Mouse (Mus musculus) small intestine, adult 2 months (tissue): ENCODE measurements around the gene Lctl. TPM values are rescaled to one million over a fixed set of nuclear protein-coding genes. Genes with fewer than 3 reads are reported as not detected.

Experiments
- H3K27ac ChIP-seq: fragments of 200-500 bp; 2 replicates; pipeline ENCODE4 v1.5.1; 2012; ENCODE audit warnings: low read depth, low read length, control low read depth, inconsistent platforms; ENCODE audit not compliant: insufficient read depth
- H3K27me3 ChIP-seq: fragments of 200-500 bp; 2 replicates; pipeline ENCODE4 v1.6.1; 2012; ENCODE audit warnings: mild to moderate bottlenecking, moderate library complexity, low read length, inconsistent platforms; ENCODE audit not compliant: control insufficient read depth, insufficient read depth
- H3K36me3 ChIP-seq: fragments of 200-500 bp; 2 replicates; pipeline ENCODE4 v1.6.1; 2012; ENCODE audit warnings: mild to moderate bottlenecking, low read length, control low read depth, inconsistent platforms; ENCODE audit not compliant: control insufficient read depth, insufficient read depth
- H3K4me1 ChIP-seq: fragments of 200-500 bp; 2 replicates; pipeline ENCODE4 v1.6.1; 2012; ENCODE audit warnings: low read length, inconsistent platforms, mixed read lengths; ENCODE audit not compliant: control insufficient read depth, insufficient read depth, insufficient read length
- H3K4me3 ChIP-seq: fragments of 200-500 bp; 2 replicates; pipeline ENCODE4 v1.5.1; 2012; ENCODE audit warnings: low read depth, mild to moderate bottlenecking, control low read depth, inconsistent platforms, low read length, moderate library complexity
- CTCF ChIP-seq: fragments of 200-500 bp; IDR thresholded peaks from 2 replicates; pipeline ENCODE4 v1.5.1; 2012; ENCODE audit warnings: low read depth, mild to moderate bottlenecking, control low read depth, inconsistent platforms, low read length, moderate library complexity, mixed read lengths; ENCODE audit not compliant: insufficient replicate concordance, insufficient read length; ENCODE audit errors: extremely low read depth
- POLR2A ChIP-seq: fragments of 200-500 bp; IDR thresholded peaks from 2 replicates; pipeline ENCODE4 v1.6.1; 2012; ENCODE audit warnings: low read depth, mild to moderate bottlenecking, control low read depth, inconsistent platforms, low read length, moderate library complexity
- WGBS: fragments of 180-500 bp; shearing (Covaris S2); methylation state at CpG from one replicate; pipeline ENCODE4 v1.1.7; 2018; 5-methylcytosine and 5-hydroxymethylcytosine counted together
- polyA plus RNA-seq: library from polyadenylated mRNA; depleted of rRNA; stranded (reverse); fragments of >200 nt; gene quantifications from 2 replicates; pipeline ENCODE4 v1.2.3, GENCODE M21; 2012; rRNA removed

The Lctl gene
- polyA plus RNA-seq, result 0.17 and 0.98 TPM in 2 replicates

GRCm38 (mm10) chr9:64116876-64117275, at the start of gene Lctl:
Gene Lctl, plus strand, starts transcription at chr9:64117147.
- no peak for TF ChIP-seq POLR2A
- no peak for TF ChIP-seq CTCF
- Histone ChIP-seq H3K27ac (no peak within 1 kb of the TSS), H3K27me3 (no peaks in the 10 kb centered on the region)

GRCm38 (mm10) chr9:64067787-64068186, 49.2 kb upstream of the Lctl start:
- no peak overlapping the region for H3K4me3 ChIP-seq
- 97% methylated on average over 5 of the region's 5 CpGs for WGBS
- no peaks in the 10 kb centered on the region for H3K27me3 ChIP-seq
- no peaks in the 10 kb centered on the region for H3K36me3 ChIP-seq
- TF ChIP-seq CTCF (no peak), POLR2A (no peak)
- H3K4me1 ChIP-seq, result peaks cover 37% of the 10 kb centered on the region
- H3K27ac ChIP-seq, result 0 out of 2 replicates have a peak overlapping the region, but pooled peaks have one; percentile 18

More at GRCm38 (mm10) chr9:64116876-64117275, at the start of gene Lctl:
- WGBS, result 49% methylated on average over 3 of the region's 3 CpGs
- Histone ChIP-seq H3K4me3 (no peak within 1 kb of the TSS), H3K4me1 (peaks cover 7% of the 10 kb centered on the region; the same call in 1 of the 2 replicates), H3K36me3 (no peaks in the 10 kb centered on the region)

DNA sequence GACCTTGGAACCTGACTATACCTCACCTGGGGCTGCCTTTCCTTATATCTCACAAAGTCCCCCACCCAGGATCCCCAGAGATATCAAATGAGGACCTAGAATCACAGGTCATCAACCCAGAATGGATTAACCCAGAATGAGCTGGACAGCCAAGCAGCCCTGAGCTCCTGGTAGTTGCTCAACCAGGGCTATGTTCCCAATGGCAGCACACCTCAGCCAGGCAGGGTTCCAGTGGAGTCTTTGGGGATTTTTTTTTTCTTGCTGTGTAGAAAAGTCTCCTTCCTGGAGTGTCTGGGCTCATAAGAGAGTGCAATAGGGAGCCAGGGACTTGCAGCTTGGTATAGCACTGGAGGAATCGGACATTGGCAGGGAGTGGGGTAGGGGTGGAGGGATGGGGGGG, 48.4 kb upstream of the Lctl start:
- Histone ChIP-seq H3K27me3 (no peaks in the 10 kb centered on the region), H3K36me3 (no peaks in the 10 kb centered on the region), H3K4me3 (no peak overlapping the region), H3K4me1 (peaks cover 34% of the 10 kb centered on the region), H3K27ac (0 out of 2 replicates have a peak overlapping the region, but pooled peaks have one; percentile 18)
- WGBS, result 92% methylated on average over 1 of the region's 1 CpGs
- TF ChIP-seq POLR2A, result no peak
- no peak for TF ChIP-seq CTCF

GRCm38 (mm10) chr9:64069131-64069530, 47.8 kb upstream of the Lctl start:
- Histone ChIP-seq H3K4me1 (peaks cover 34% of the 10 kb centered on the region), H3K27ac (no peak overlapping the region), H3K36me3 (no peaks in the 10 kb centered on the region), H3K4me3 (no peak overlapping the region), H3K27me3 (no peaks in the 10 kb centered on the region)
- 54% methylated on average over 5 of the region's 5 CpGs for WGBS
- no peak for TF ChIP-seq POLR2A
- no peak for TF ChIP-seq CTCF

DNA sequence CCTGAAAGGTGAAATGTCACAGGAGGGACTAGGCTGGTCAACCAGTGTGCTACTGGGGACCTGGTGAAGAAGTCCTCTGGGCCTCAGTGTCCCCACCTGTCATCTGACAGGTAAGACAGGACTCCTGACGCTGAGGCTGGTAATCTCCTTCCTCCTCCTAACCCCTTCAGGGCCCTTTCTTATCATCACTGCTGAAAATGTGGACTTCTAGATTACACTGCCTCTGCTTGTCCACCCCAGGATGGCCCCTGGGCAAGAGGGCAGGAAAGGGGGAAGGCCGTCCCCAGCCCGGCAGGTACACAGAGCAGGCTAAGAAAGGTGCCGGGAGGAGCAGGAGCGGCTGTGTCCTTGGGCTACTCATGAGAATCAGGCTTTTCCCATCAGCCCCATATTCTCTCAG, 46.3 kb upstream of the Lctl start:
- H3K27ac ChIP-seq, result no peak overlapping the region
- no peaks in the 10 kb centered on the region for H3K36me3 ChIP-seq
- H3K4me3 ChIP-seq, result no peak overlapping the region
- H3K27me3 ChIP-seq, result no peaks in the 10 kb centered on the region
- no peak for TF ChIP-seq CTCF
- no peak for TF ChIP-seq POLR2A
- peaks cover 27% of the 10 kb centered on the region for H3K4me1 ChIP-seq
- WGBS, result 94% methylated on average over 5 of the region's 5 CpGs

DNA sequence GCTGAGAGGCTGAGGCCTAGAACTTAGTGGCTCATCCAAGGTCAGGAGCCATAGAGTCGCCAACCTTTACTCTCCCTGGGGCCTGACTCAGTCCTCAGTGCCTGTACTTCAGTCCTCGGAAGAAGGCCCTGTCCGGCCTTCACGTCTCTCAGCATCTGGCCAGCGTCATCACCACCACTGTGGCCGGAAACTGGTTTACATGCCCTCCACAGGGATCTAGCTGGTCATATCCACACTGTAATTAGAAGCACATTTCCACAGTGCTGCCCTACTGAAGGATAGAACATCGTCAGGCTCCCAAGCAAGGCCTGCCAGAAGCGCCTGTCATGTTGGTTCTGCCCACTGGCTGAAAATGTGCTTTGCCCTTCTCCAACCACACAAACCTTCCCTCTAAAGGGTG, 42.1 kb upstream of the Lctl start:
- no peak overlapping the region for H3K27ac ChIP-seq
- WGBS, result 92% methylated on average over 8 of the region's 8 CpGs
- H3K4me1 ChIP-seq, result no peaks in the 10 kb centered on the region
- no peaks in the 10 kb centered on the region for H3K27me3 ChIP-seq
- no peak overlapping the region for H3K4me3 ChIP-seq
- TF ChIP-seq CTCF (no peak), POLR2A (no peak)
- no peaks in the 10 kb centered on the region for H3K36me3 ChIP-seq

GRCm38 (mm10) chr9:64076412-64076811, 40.5 kb upstream of the Lctl start:
- Histone ChIP-seq H3K27ac (no peak overlapping the region), H3K4me1 (no peaks in the 10 kb centered on the region), H3K27me3 (no peaks in the 10 kb centered on the region), H3K36me3 (no peaks in the 10 kb centered on the region), H3K4me3 (no peak overlapping the region)
- TF ChIP-seq POLR2A, result no peak
- no peak for TF ChIP-seq CTCF
- 80% methylated on average over 2 of the region's 2 CpGs for WGBS
